Mouse (Mus musculus) ES-E14 (cell line): ENCODE measurements at regions not wholly inside any gene's neighbourhood (a gene's known extent, or its start where the extent isn't known, plus 50 kb on each side); places are given as distances from the start of the nearest gene placed in this dataset.

Experiments used
- CHD2 ChIP-seq: IDR thresholded peaks from 2 replicates; pipeline ENCODE4 v1.6.1; 2014; ENCODE audit warnings: mild to moderate bottlenecking, low read depth, low read length, inconsistent platforms
- MAFK ChIP-seq: IDR thresholded peaks from 2 replicates; pipeline ENCODE4 v1.6.1; 2014; ENCODE audit warnings: mild to moderate bottlenecking, low read depth, low read length, inconsistent platforms; ENCODE audit not compliant: insufficient read depth
- ZNF384 ChIP-seq: IDR thresholded peaks from 2 replicates; pipeline ENCODE4 v1.6.1; 2012; ENCODE audit warnings: low read depth, low read length, inconsistent platforms

- TF ChIP-seq MAFK (no peak), CHD2 (no peak), ZNF384 (no peak)
Observed at GRCm38 (mm10) chr4:71343068-71343467, 414.7 kb downstream of the Gm11232 start.
